Mouse (Mus musculus): ENCODE measurements around the gene Pla2g12b. TPM values are rescaled to one million over a fixed set of nuclear protein-coding genes. Genes with fewer than 3 reads are reported as not detected.
A peak's percentile ranks its signal among the peaks of the same experiment; 100 is the strongest.

Gene Pla2g12b
- polyA plus RNA-seq, 1 experiment from 2014 or later, result not detected

GRCm38 (mm10) chr10:59444635-59445034 is 41.2 kb downstream of the Pla2g12b start:
- no peaks in the 10 kb centered on the region for H3K9me3 ChIP-seq (replicated peaks)
- no peak overlapping the region for H3K9ac ChIP-seq
- no peaks in the 10 kb centered on the region for H3K27me3 ChIP-seq
- no peak overlapping the region for H3K4me3 ChIP-seq
- ATAC-seq (ENCODE audit: low FRiP score), result peak; percentile 64
- no peak overlapping the region for H3K4me2 ChIP-seq (replicated peaks)
- 32% methylated on average over 8 of the region's 8 CpGs for WGBS
- no peaks in the 10 kb centered on the region for H3K36me3 ChIP-seq
- H3K4me1 ChIP-seq, result peaks cover 12% of the 10 kb centered on the region
- no peak overlapping the region for H3K27ac ChIP-seq

GRCm38 (mm10) chr10:59446911-59447437 is 43.5 kb downstream of the Pla2g12b start:
- H3K4me2 ChIP-seq (replicated peaks), result no peak overlapping the region
- no peaks in the 10 kb centered on the region for H3K36me3 ChIP-seq
- H3K27ac ChIP-seq, result no peak overlapping the region
- H3K9ac ChIP-seq, result no peak overlapping the region
- 88% methylated on average over 10 of the region's 10 CpGs for WGBS
- peaks cover 12% of the 10 kb centered on the region for H3K4me1 ChIP-seq
- ATAC-seq (ENCODE audit: low FRiP score), result no peak
- H3K9me3 ChIP-seq (replicated peaks), result no peaks in the 10 kb centered on the region
- H3K27me3 ChIP-seq, result no peaks in the 10 kb centered on the region
- H3K4me3 ChIP-seq, result no peak overlapping the region

DNA sequence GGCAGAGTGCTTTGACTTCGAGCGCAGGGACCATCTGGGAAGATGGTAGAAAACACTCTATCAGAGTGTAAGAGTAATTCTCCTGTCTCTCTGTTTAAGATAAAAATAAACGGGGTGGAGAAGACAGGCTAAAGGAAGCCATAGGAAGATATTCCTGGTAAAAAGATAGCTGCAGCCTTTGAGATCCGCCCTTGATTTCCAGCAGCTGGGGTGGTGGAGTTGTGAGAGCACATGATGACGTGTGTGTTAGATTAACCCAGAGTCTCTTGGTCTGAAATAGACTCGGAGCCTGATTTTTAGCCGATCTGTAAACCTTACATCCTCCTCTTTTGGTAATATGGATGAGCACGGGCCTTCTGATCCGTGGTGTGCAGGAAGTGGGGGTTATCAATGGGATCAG is 44.1 kb downstream of the Pla2g12b start:
- ATAC-seq (ENCODE audit: low FRiP score), result no peak
- Histone ChIP-seq H3K9ac (no peak overlapping the region), H3K36me3 (no peaks in the 10 kb centered on the region), H3K4me3 (no peak overlapping the region), H3K4me1 (peaks cover 12% of the 10 kb centered on the region), H3K9me3 (replicated peaks) (no peaks in the 10 kb centered on the region), H3K27ac (no peak overlapping the region), H3K27me3 (no peaks in the 10 kb centered on the region), H3K4me2 (replicated peaks) (no peak overlapping the region)
- WGBS, result 84% methylated on average over 9 of the region's 9 CpGs

DNA sequence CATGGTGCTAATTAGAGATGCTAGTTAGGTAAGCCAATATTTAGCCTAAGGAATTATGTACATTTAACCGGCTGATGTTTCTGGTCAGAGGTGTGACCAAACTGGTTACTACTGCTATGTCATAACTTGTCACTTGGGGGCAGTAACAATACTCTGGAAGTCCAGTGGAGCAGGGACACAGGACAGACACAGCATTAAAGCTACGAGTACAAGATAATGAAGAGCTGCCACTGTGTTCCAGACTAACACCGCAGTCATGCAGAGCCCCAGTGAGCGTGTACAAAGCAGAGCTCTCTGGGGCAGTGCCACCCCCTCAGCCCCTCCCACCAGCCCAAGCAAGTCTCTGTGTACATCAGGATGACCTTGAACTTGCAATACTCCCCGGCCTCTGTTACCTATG is 48.4 kb downstream of the Pla2g12b start:
- Histone ChIP-seq H3K4me3 (no peak overlapping the region), H3K27me3 (no peaks in the 10 kb centered on the region), H3K4me2 (replicated peaks) (no peak overlapping the region), H3K36me3 (no peaks in the 10 kb centered on the region), H3K9me3 (replicated peaks) (no peaks in the 10 kb centered on the region), H3K27ac (no peak overlapping the region), H3K9ac (no peak overlapping the region), H3K4me1 (no peaks in the 10 kb centered on the region)
- WGBS, result 53% methylated on average over 5 of the region's 5 CpGs
- peak; percentile 66; the same call in 1 of the 2 replicates for ATAC-seq (ENCODE audit: low FRiP score)

- H3K9me3 ChIP-seq (replicated peaks), result no peaks in the 10 kb centered on the region
- peaks cover under 1% of the 10 kb centered on the region; the same call in 1 of the 2 replicates for H3K4me1 ChIP-seq
- H3K27me3 ChIP-seq, result no peaks in the 10 kb centered on the region
- no peak overlapping the region for H3K4me2 ChIP-seq (replicated peaks)
- H3K9ac ChIP-seq, result no peak overlapping the region
- no peak overlapping the region for H3K4me3 ChIP-seq
- H3K36me3 ChIP-seq, result no peaks in the 10 kb centered on the region
- WGBS, result 96% methylated on average over 15 of the region's 15 CpGs
- H3K27ac ChIP-seq, result no peak overlapping the region
- ATAC-seq (ENCODE audit: low FRiP score), result no peak
Measured at GRCm38 (mm10) chr10:59454631-59455030, 51.2 kb downstream of the Pla2g12b start.

DNA sequence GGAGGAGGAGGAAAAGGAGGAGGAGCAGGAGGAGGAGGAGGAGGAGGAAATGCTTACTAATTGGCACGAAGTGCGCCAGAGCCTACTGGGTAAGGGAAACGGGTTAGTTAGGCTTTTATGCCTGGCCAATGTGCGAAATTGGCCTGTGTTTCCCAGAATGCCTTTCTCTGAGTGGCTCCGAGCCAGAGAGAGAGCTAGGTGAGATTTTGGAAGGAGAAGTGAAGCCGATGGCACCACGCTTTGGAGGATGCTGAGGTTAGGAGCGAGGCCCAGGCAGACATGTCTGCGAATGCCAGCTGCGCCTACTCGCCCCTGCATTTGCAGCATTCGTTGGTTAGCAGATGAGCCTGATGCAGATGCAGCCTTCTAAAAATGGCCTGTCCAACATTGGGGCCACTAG is 56.3 kb downstream of the Pla2g12b start:
- Histone ChIP-seq H3K36me3 (no peaks in the 10 kb centered on the region), H3K9me3 (replicated peaks) (no peaks in the 10 kb centered on the region), H3K4me2 (replicated peaks) (no peak overlapping the region), H3K27me3 (no peaks in the 10 kb centered on the region), H3K27ac (no peak overlapping the region), H3K4me1 (peaks cover 7% of the 10 kb centered on the region; the same call in 1 of the 2 replicates), H3K9ac (no peak overlapping the region), H3K4me3 (no peak overlapping the region)
- ATAC-seq (ENCODE audit: low FRiP score), result no peak
- 80% methylated on average over 12 of the region's 12 CpGs for WGBS

- peaks cover 7% of the 10 kb centered on the region; the same call in 1 of the 2 replicates for H3K4me1 ChIP-seq
- WGBS, result 83% methylated on average over 6 of the region's 6 CpGs
- ATAC-seq (ENCODE audit: low FRiP score), result no peak
Measured at GRCm38 (mm10) chr10:59462307-59462706, 58.8 kb downstream of the Pla2g12b start.

GRCm38 (mm10) chr10:59465546-59465945 is 62.1 kb downstream of the Pla2g12b start:
- Histone ChIP-seq H3K4me1 (0 out of 2 replicates have a peak, but pooled peaks cover 4% of the 10 kb centered on the region), H3K9ac (no peak overlapping the region), H3K9me3 (replicated peaks) (no peaks in the 10 kb centered on the region), H3K27me3 (no peaks in the 10 kb centered on the region), H3K4me2 (replicated peaks) (no peak overlapping the region), H3K4me3 (no peak overlapping the region), H3K27ac (no peak overlapping the region), H3K36me3 (no peaks in the 10 kb centered on the region)
- ATAC-seq (ENCODE audit: low FRiP score), result no peak
- 86% methylated on average over 3 of the region's 3 CpGs for WGBS

More at GRCm38 (mm10) chr10:59462307-59462706, 58.8 kb downstream of the Pla2g12b start:
- no peak overlapping the region for H3K9ac ChIP-seq
- no peak overlapping the region for H3K27ac ChIP-seq
- no peak overlapping the region for H3K4me2 ChIP-seq (replicated peaks)
- H3K4me3 ChIP-seq, result no peak overlapping the region
- H3K9me3 ChIP-seq (replicated peaks), result no peaks in the 10 kb centered on the region
- no peaks in the 10 kb centered on the region for H3K27me3 ChIP-seq
- H3K36me3 ChIP-seq, result no peaks in the 10 kb centered on the region

GRCm38 (mm10) chr10:59466626-59467025 is 63.2 kb downstream of the Pla2g12b start:
- H3K27ac ChIP-seq, result no peak overlapping the region
- H3K4me3 ChIP-seq, result no peak overlapping the region
- H3K4me1 ChIP-seq, result 0 out of 2 replicates have a peak, but pooled peaks cover 4% of the 10 kb centered on the region
- H3K9me3 ChIP-seq (replicated peaks), result no peaks in the 10 kb centered on the region
- no peak overlapping the region for H3K4me2 ChIP-seq (replicated peaks)
- ATAC-seq (ENCODE audit: low FRiP score), result no peak
- 80% methylated on average over 4 of the region's 4 CpGs for WGBS
- no peaks in the 10 kb centered on the region for H3K27me3 ChIP-seq
- no peak overlapping the region for H3K9ac ChIP-seq
- H3K36me3 ChIP-seq, result no peaks in the 10 kb centered on the region

GRCm38 (mm10) chr10:59467297-59467696 is 63.8 kb downstream of the Pla2g12b start:
- Histone ChIP-seq H3K4me3 (no peak overlapping the region), H3K4me1 (0 out of 2 replicates have a peak, but pooled peaks cover under 1% of the 10 kb centered on the region), H3K9ac (no peak overlapping the region), H3K27ac (no peak overlapping the region), H3K27me3 (no peaks in the 10 kb centered on the region), H3K36me3 (no peaks in the 10 kb centered on the region), H3K4me2 (replicated peaks) (no peak overlapping the region), H3K9me3 (replicated peaks) (no peaks in the 10 kb centered on the region)
- ATAC-seq (ENCODE audit: low FRiP score), result no peak
- 83% methylated on average over 12 of the region's 12 CpGs for WGBS

DNA sequence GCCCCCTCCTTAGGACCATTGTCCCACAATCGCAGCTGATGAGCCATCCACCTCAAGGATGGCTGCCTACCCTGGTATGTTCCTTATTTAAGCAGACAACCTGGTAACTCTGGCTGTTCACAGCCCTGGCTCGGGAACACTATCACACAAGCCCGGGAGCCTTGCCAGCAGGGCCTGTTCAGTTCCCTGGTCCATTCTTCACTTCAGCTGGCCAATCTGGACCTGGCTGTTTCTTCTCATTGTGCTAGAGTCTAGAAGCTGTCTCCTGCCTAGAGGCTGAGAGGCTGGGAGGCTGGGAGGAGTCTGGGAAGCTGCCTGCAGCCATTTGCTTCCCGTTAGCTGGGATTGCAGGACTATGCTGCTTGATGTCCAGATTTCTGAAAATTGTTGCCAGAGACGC is 67.0 kb downstream of the Pla2g12b start:
- no peak overlapping the region for H3K27ac ChIP-seq
- H3K9me3 ChIP-seq (replicated peaks), result no peaks in the 10 kb centered on the region
- no peak for ATAC-seq (ENCODE audit: low FRiP score)
- WGBS, result 81% methylated on average over 5 of the region's 5 CpGs
- no peaks in the 10 kb centered on the region for H3K36me3 ChIP-seq
- no peaks in the 10 kb centered on the region for H3K27me3 ChIP-seq
- no peak overlapping the region for H3K9ac ChIP-seq
- H3K4me1 ChIP-seq, result no peaks in the 10 kb centered on the region
- no peak overlapping the region for H3K4me3 ChIP-seq
- H3K4me2 ChIP-seq (replicated peaks), result no peak overlapping the region
